Mouse (Mus musculus) kidney, adult 11 months (tissue): Measurements from ENCODE around the gene Lcn9.
A peak's percentile ranks its signal among the peaks of the same experiment; 100 is the strongest.

Source experiments
- DNase-seq: peaks from one replicate; pipeline ENCODE4 v3.0.0; 2022

Lcn9 gene

DNA sequence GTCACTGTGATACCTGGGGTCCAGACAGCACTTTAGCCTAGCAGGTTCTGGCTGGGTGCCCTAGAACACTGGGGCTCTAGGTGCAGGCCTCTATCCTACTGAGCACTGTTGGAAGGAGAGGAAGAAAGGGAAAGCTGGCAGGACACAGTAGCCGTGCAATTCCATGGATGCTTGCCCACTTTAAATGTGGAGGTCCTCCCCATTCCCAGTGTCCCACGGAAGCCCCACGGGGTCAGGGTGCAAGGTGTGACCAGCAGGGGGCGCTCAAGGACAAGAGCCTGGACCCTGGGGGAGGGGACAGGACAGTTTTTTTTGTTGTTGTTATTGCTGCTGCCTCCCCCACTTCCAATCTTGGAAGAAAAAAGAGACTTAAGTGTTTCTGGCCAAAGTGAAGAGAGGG is 27.4 kb downstream of the Lcn9 start:
- DNase-seq, result no peak

DNA sequence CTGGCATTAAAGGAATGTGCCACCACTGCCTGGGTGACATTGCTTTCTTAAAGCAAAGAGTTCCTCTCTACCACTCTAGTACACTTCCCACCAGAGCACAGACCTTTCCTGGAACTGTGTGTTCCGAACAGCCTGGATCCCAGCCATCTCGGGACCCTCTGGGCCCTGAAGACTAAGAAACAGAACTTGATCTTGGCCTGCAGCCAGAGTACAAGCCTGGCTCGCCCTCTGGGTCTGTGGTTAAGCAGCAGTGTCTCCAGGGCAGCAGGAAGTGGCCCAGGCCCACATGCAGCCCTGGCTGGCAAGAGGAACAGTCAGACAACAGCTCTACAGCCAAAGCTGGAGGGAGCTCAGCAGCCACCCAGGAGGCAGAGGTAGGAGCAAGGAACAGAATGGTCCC is 29.7 kb downstream of the Lcn9 start:
- peak; percentile 37 for DNase-seq

DNA sequence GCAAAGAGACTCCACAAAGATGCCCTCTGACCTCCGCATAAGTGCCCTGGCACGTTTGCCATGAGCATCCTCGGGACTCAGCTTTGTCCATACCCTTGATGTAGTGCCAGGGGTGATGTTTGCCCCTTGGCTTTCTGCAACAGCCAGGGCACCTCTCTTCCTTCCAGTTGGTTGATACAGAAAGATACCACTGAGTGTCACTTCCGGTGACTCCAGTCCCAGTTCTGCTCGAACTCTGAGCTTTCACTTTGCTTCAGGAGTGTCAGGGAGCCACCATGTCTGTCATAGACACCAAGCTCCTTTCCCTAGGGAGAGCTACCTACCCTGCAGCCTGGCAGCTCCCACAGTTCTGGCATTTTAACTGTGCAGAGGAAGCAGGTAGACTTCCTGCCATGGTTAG is 31.0 kb downstream of the Lcn9 start:
- DNase-seq, result no peak

DNA sequence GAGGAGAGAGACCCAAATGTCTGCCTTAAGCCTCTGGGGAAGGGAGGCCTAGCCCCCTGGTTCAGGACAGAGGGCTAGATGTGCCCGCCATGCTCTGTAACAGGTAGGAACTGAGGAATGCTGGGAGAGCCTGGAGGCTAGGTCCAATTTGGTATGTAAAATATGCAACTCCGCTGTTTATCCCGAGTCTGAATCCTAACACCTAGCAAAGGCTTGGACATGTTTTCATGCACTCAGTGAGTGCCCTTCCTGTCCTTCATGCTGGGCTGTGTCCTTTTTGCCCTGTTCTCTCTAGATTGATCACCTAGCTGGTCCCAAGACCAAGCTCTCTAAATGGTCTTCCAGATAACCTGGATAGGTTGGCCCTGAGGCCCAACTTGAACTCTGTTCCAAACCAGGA is 36.9 kb downstream of the Lcn9 start:
- DNase-seq, result peak; percentile 58

DNA sequence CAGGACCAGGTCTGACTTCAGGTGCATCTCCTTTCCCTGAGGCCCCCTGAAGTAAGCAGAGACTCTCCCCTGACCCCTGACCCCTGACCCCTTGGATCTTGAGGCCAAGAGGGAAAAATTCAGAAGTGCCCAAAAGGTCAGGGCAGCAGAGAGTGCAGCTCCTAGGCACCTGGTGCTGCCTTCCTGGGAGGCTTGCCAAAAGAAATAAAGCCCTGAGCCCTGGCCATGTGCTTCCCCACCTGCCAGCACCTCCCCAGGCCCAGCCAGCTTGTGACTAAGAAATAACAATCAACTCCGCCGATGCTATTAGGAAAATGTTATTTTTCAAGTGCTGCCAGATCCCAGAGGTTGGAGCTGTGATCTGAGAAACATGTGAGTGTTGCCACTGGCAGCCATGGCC is 39.1 kb downstream of the Lcn9 start:
- peak; percentile 69 for DNase-seq

DNA sequence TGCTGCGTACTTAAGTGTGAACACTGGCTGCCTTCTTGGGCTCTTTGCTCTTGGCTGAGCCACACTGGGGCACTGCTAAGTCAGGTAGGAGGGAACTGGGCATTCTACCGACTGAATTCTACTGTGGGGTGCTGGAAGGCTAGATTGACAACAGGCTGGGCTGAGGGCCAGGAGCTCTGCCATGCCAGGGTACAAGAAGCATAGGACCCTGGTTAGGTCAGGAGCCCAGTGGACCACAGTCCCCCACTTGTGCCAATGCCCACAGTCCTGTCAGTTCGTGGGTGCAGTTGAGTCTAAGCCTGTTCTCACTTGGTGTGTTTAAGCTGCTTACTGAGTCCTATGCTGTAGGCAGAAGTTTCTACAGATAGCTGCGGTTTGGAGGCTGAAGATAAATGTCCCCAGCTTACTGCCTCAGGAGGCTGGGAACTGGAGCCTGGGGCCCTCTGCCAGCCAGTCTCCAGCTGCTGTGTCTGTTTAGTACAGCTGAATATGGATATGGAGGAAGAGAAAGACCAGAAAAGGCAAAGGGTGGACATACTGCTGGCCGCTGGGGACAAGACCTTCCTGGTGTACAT is 39.8 kb downstream of the Lcn9 start:
- DNase-seq, result peak; percentile 27

DNA sequence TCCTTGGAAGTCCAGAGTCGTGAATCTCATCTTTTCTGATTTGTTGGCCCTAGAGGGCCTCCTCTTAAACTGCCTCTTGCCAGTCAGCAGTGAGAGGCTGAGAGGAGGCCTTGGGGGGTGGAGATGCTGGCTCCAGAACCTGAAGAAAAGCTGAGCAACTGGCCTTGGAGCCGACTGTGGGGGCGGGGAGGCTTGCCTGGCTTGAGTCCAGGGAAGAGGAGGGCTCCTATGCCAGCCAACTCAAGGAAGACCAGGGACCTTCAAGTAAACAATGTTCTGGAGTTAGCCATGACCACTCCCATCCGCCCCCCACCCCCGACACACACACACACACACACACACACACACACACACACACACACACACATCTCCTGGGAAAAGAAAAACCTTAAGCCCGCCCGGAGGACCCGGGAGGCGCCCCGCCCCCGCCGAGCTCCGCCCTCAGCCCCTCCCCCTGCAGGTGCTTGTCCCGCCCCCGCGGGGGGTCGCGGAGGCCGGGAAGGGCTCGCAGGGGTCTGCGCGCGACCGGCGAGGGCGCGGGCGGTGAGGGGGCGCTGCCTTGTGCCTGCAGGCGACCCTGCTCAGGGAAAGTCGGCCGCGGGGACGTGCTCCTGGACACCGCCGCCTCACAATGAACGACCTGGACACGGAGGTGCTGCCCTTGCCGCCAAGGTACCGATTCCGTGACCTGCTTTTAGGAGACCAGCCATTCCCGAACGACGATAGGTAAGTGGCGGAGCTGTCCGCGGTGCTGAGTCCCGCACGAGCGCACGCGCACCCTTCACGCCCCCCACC is 40.6 kb downstream of the Lcn9 start, which contains the start of gene Kcnt1:
Kcnt1 (plus strand) TSS at position 398 of the 795 bp plus-strand sequence.
- DNase-seq, result peak; percentile 54

DNA sequence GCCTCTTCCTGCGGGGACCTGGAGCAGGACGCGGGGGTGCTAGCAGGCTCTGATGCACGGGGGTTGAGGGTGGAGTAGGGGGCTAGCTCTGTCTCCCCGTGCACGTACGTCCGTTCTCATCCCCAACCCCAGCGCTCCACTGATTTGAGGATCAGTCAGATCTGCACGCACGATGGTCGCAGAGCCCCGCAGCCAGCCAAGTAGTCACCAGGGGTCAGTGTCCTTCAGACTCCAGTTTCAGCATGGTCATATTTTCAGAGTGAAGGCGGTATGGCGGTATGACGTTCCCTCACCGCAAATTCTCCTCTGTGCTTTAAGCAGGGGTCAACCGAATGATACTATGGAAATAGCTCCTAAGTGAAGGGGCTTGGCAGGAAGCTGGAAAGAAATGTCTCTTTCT is 41.3 kb downstream of the Lcn9 start:
- DNase-seq, result no peak

DNA sequence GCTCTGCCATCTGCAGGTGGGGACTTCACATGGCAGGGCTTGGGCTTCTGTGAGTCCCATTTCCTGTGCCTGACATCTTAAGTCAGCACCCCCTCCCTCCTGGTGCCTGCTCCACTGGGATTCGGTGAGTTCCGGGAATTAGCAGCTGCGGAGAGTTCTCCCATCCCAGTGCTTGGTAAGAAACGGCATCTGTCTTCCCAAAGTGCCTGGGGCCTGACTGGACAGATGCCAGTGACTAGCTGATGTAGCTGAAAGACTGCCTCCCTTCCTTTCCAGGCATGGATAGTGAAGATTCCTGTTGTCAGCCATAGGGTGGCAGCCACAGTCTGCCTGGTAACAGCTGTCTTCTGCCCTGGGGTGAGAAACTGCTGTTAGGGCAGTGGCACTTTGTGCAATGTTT is 42.5 kb downstream of the Lcn9 start:
- DNase-seq, result no peak

DNA sequence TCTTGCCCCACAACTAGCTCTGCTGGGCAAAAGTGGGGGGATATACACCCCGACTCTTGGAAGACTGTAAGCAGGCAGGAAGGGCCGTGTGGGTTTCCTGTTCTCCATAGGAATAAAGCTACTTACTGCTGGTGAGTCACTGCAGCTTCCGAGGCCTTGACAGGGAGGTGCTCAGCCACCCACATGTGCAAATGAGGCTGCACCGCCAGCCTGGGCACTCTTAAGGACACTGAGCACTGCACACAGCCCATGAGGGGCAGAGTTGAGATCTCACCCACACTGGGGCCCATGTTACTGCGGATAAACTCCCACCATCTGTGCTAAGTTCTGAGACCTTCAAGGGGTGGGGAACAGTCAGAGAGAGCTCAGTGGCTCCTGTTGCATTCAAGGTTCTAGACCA is 43.7 kb downstream of the Lcn9 start:
- DNase-seq, result no peak
